Mouse (Mus musculus) cerebellum, adult 2 months (tissue): ENCODE measurements around the gene Mgat4b.

Source experiments
- CTCF ChIP-seq: fragments of 200-500 bp; IDR thresholded peaks from 2 replicates; pipeline ENCODE4 v1.5.1; 2011; ENCODE audit warnings: low read depth, mild to moderate bottlenecking, control low read depth, low read length, moderate library complexity, borderline replicate concordance; ENCODE audit not compliant: insufficient read depth
- POLR2A ChIP-seq: fragments of 200-500 bp; IDR thresholded peaks from 2 replicates; pipeline ENCODE4 v1.6.1; 2011; ENCODE audit warnings: low read length, control low read depth, borderline replicate concordance; ENCODE audit not compliant: insufficient read depth

- no peak for TF ChIP-seq CTCF
- TF ChIP-seq POLR2A, result no peak
Measured at GRCm38 (mm10) chr11:50217811-50218210, 7.1 kb downstream of the Mgat4b start.
